Mouse (Mus musculus) embryonic facial prominence, embryonic 15.5 days (tissue): ENCODE data around the gene Eml4. TPM values are rescaled to one million over a fixed set of nuclear protein-coding genes. Genes with fewer than 3 reads are reported as not detected.

Source experiments
- ATAC-seq: fragments of 200-750 bp; cut with Nextera tagmentation; 2 replicates; pipeline ENCODE4 v1.8.0; 2017; ENCODE audit warnings: low read depth, moderate TSS enrichment; ENCODE audit not compliant: insufficient number of reproducible peaks, low FRiP score, low TSS enrichment
- H3K27ac ChIP-seq: fragments of 300-500 bp; sonication (generic); replicated peaks from 2 replicates; pipeline ENCODE4 v1.5.1; 2015; ENCODE audit warnings: mild to moderate bottlenecking, inconsistent platforms
- H3K27me3 ChIP-seq: fragments of 300-500 bp; sonication (generic); 2 replicates; pipeline ENCODE4 v1.6.1; 2015; ENCODE audit warnings: inconsistent platforms
- H3K36me3 ChIP-seq: fragments of 300-500 bp; sonication (generic); 2 replicates; pipeline ENCODE4 v1.6.1; 2015; ENCODE audit warnings: mild to moderate bottlenecking, inconsistent platforms
- H3K4me1 ChIP-seq: fragments of 300-500 bp; sonication (generic); 2 replicates; pipeline ENCODE4 v1.6.1; 2015; ENCODE audit warnings: inconsistent platforms
- H3K4me2 ChIP-seq: fragments of 300-500 bp; sonication (generic); replicated peaks from 2 replicates; pipeline ENCODE4 v1.6.1; 2015; ENCODE audit warnings: mild to moderate bottlenecking, inconsistent platforms
- H3K4me3 ChIP-seq: fragments of 300-500 bp; sonication (generic); replicated peaks from 2 replicates; pipeline ENCODE4 v1.5.1; 2015; ENCODE audit warnings: mild to moderate bottlenecking, inconsistent platforms
- H3K9ac ChIP-seq: fragments of 300-500 bp; sonication (generic); 2 replicates; pipeline ENCODE4 v1.6.1; 2015; ENCODE audit warnings: inconsistent platforms
- H3K9me3 ChIP-seq: fragments of 300-500 bp; sonication (generic); replicated peaks from 2 replicates; pipeline ENCODE4 v1.6.1; 2016; ENCODE audit warnings: inconsistent platforms
- WGBS: fragments of 180-500 bp; shearing (Covaris S2); methylation state at CpG from one replicate; pipeline ENCODE4 v1.1.7; 2015; 5-methylcytosine and 5-hydroxymethylcytosine counted together
- polyA plus RNA-seq: library from polyadenylated mRNA; unstranded; fragments of >200 nt; fragmentation: Nextera tagmentation; extraction: Ambion mirVana; gene quantifications from 2 replicates; pipeline ENCODE4 v1.2.1, GENCODE M21; 2015

Eml4 gene
- polyA plus RNA-seq: 29.6 and 33.2 TPM in 2 replicates

- peak; percentile 95 for ATAC-seq
Observed at GRCm38 (mm10) chr17:83350379-83351091, at the start of gene Eml4. Gene Eml4, plus strand, starts transcription at chr17:83350931.

GRCm38 (mm10) chr17:83301433-83301832 lies 49.3 kb upstream of the Eml4 start:
- Histone ChIP-seq H3K36me3 (no peaks in the 10 kb centered on the region), H3K27me3 (no peaks in the 10 kb centered on the region), H3K27ac (no peak overlapping the region), H3K4me1 (no peaks in the 10 kb centered on the region), H3K4me3 (no peak overlapping the region), H3K4me2 (no peak overlapping the region), H3K9ac (no peak overlapping the region), H3K9me3 (no peaks in the 10 kb centered on the region)
- ATAC-seq: no peak
- WGBS: 76% methylated on average over 5 of the region's 5 CpGs

More at GRCm38 (mm10) chr17:83350379-83351091, at the start of gene Eml4:
- no peaks in the 10 kb centered on the region for H3K27me3 ChIP-seq
- H3K4me2 ChIP-seq: peak within 1 kb of the TSS; percentile 63
- H3K4me3 ChIP-seq: peak within 1 kb of the TSS; percentile 67
- H3K9ac ChIP-seq: peak within 1 kb of the TSS; percentile 63
- no peaks in the 10 kb centered on the region for H3K36me3 ChIP-seq
- no peaks in the 10 kb centered on the region for H3K9me3 ChIP-seq
- 1% methylated on average over 42 of the region's 62 CpGs for WGBS
- H3K27ac ChIP-seq: peak within 1 kb of the TSS; percentile 95
- H3K4me1 ChIP-seq: peaks cover 18% of the 10 kb centered on the region

- Histone ChIP-seq H3K4me3 (no peak overlapping the region), H3K9ac (no peak overlapping the region), H3K27me3 (no peaks in the 10 kb centered on the region), H3K4me2 (no peak overlapping the region), H3K4me1 (0 out of 2 replicates have a peak, but pooled peaks cover 8% of the 10 kb centered on the region), H3K36me3 (no peaks in the 10 kb centered on the region), H3K27ac (no peak overlapping the region), H3K9me3 (no peaks in the 10 kb centered on the region)
- WGBS: 77% methylated on average over 7 of the region's 7 CpGs
- no peak for ATAC-seq
Observed at GRCm38 (mm10) chr17:83304089-83304822, 46.5 kb upstream of the Eml4 start.

GRCm38 (mm10) chr17:83306964-83307640 lies 43.6 kb upstream of the Eml4 start:
- no peak for ATAC-seq

GRCm38 (mm10) chr17:83307641-83308296 lies 43.0 kb upstream of the Eml4 start:
- Histone ChIP-seq H3K36me3 (no peaks in the 10 kb centered on the region), H3K9me3 (no peaks in the 10 kb centered on the region), H3K4me3 (no peak overlapping the region), H3K9ac (no peak overlapping the region), H3K27ac (no peak overlapping the region), H3K4me2 (no peak overlapping the region), H3K4me1 (peaks cover 21% of the 10 kb centered on the region), H3K27me3 (no peaks in the 10 kb centered on the region)
- ATAC-seq: peak; percentile 55; the same call in 1 of the 2 replicates
- 53% methylated on average over 11 of the region's 11 CpGs for WGBS

More at GRCm38 (mm10) chr17:83306964-83307640, 43.6 kb upstream of the Eml4 start:
- Histone ChIP-seq H3K9me3 (no peaks in the 10 kb centered on the region), H3K9ac (no peak overlapping the region), H3K27me3 (no peaks in the 10 kb centered on the region), H3K4me3 (no peak overlapping the region), H3K36me3 (no peaks in the 10 kb centered on the region), H3K27ac (no peak overlapping the region), H3K4me2 (no peak overlapping the region), H3K4me1 (peaks cover 14% of the 10 kb centered on the region)
- WGBS: 69% methylated on average over 12 of the region's 12 CpGs

GRCm38 (mm10) chr17:83308451-83308850 lies 42.3 kb upstream of the Eml4 start:
- Histone ChIP-seq H3K4me2 (no peak overlapping the region), H3K27me3 (no peaks in the 10 kb centered on the region), H3K9ac (no peak overlapping the region), H3K9me3 (no peaks in the 10 kb centered on the region), H3K4me1 (peaks cover 27% of the 10 kb centered on the region), H3K4me3 (no peak overlapping the region), H3K27ac (no peak overlapping the region), H3K36me3 (no peaks in the 10 kb centered on the region)
- ATAC-seq: no peak
- 44% methylated on average over 4 of the region's 4 CpGs for WGBS

- H3K4me2 ChIP-seq: no peak overlapping the region
- H3K27me3 ChIP-seq: no peaks in the 10 kb centered on the region
- no peak for ATAC-seq
- H3K36me3 ChIP-seq: no peaks in the 10 kb centered on the region
- no peaks in the 10 kb centered on the region for H3K9me3 ChIP-seq
- H3K4me1 ChIP-seq: peaks cover 29% of the 10 kb centered on the region
- no peak overlapping the region for H3K27ac ChIP-seq
- no peak overlapping the region for H3K9ac ChIP-seq
- H3K4me3 ChIP-seq: no peak overlapping the region
- WGBS: 26% methylated on average over 1 of the region's 1 CpGs
Observed at GRCm38 (mm10) chr17:83309243-83309642, 41.5 kb upstream of the Eml4 start.

- Histone ChIP-seq H3K27me3 (no peaks in the 10 kb centered on the region), H3K4me1 (peaks cover 29% of the 10 kb centered on the region), H3K9ac (no peak overlapping the region), H3K27ac (peak overlapping the region; percentile 34; the same call in 1 of the 2 replicates), H3K4me3 (no peak overlapping the region), H3K36me3 (no peaks in the 10 kb centered on the region), H3K9me3 (no peaks in the 10 kb centered on the region), H3K4me2 (no peak overlapping the region)
- WGBS: 69% methylated on average over 5 of the region's 5 CpGs
- ATAC-seq: no peak
Observed at GRCm38 (mm10) chr17:83311806-83312205, 38.9 kb upstream of the Eml4 start.

GRCm38 (mm10) chr17:83312244-83312918 lies 38.4 kb upstream of the Eml4 start:
- peaks cover 29% of the 10 kb centered on the region for H3K4me1 ChIP-seq
- peak overlapping the region; percentile 85 for H3K27ac ChIP-seq
- no peaks in the 10 kb centered on the region for H3K27me3 ChIP-seq
- H3K4me3 ChIP-seq: peak overlapping the region; percentile 4
- H3K9ac ChIP-seq: no peak overlapping the region
- H3K36me3 ChIP-seq: no peaks in the 10 kb centered on the region
- no peaks in the 10 kb centered on the region for H3K9me3 ChIP-seq
- H3K4me2 ChIP-seq: peak overlapping the region; percentile 45
- peak; percentile 56; the same call in 1 of the 2 replicates for ATAC-seq
- WGBS: 3% methylated on average over 15 of the region's 15 CpGs

GRCm38 (mm10) chr17:83313046-83313689 lies 37.6 kb upstream of the Eml4 start:
- Histone ChIP-seq H3K36me3 (no peaks in the 10 kb centered on the region), H3K9me3 (no peaks in the 10 kb centered on the region), H3K4me3 (no peak overlapping the region), H3K27me3 (no peaks in the 10 kb centered on the region), H3K4me1 (peaks cover 23% of the 10 kb centered on the region), H3K27ac (peak overlapping the region; percentile 85; the same call in 1 of the 2 replicates), H3K9ac (no peak overlapping the region), H3K4me2 (peak overlapping the region; percentile 45; the same call in 1 of the 2 replicates)
- 22% methylated on average over 8 of the region's 8 CpGs for WGBS
- ATAC-seq: no peak
